Mouse (Mus musculus): ENCODE measurements at regions not wholly inside any gene's neighbourhood (a gene's known extent, or its start where the extent isn't known, plus 50 kb on each side); places are given as distances from the start of the nearest gene placed in this dataset.
A peak's percentile ranks its signal among the peaks of the same experiment; 100 is the strongest.

DNA sequence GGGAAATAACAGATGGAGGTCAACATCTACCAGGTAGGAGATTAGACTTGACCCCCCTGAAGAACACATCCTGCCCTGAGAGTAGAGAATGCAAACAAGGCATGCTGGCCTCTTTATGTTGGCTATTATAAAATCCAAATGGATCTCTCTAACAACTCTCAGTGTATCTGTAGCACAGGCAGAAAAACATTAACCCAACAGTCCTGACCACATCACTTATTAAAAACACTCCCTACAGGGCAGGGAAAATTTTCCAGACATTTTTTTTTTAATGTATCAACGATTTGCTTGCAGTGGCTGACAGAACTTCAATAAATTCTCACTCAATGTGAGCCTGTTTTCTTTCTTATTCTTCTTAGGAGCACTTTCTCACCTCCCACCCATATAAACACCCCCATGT lies 511.4 kb downstream of the Cdk5rap2 start:
- H3K4me2 ChIP-seq (replicated peaks; ENCODE audit: low read depth, low read length, severe bottlenecking), result no peak overlapping the region
- 20% methylated on average over 1 of the region's 1 CpGs for WGBS
- TF ChIP-seq POLR2A (IDR thresholded peaks at IDR 0.05; ENCODE audit: borderline replicate concordance, extremely low read depth, insufficient read depth, insufficient read length), result no peak
- DNase-seq (ENCODE audit: low spot score) (no peak), ATAC-seq (ENCODE audit: low FRiP score, low read depth) (no peak)
- H3K27ac ChIP-seq (replicated peaks; ENCODE audit: low read depth, low read length), result no peak overlapping the region
- H3K36me3 ChIP-seq (ENCODE audit: control insufficient read depth, insufficient read depth, low read length), result no peaks in the 10 kb centered on the region
- H3K4me1 ChIP-seq (ENCODE audit: control insufficient read depth, insufficient read depth, low read length), result no peaks in the 10 kb centered on the region
- no peak overlapping the region for H3K4me3 ChIP-seq (replicated peaks; ENCODE audit: low read length)
- H3K9ac ChIP-seq (ENCODE audit: low read depth, low read length, severe bottlenecking), result no peak overlapping the region
- no peaks in the 10 kb centered on the region for H3K9me3 ChIP-seq (ENCODE audit: control insufficient read depth, low read length)
- no peaks in the 10 kb centered on the region for H3K27me3 ChIP-seq (ENCODE audit: control insufficient read depth, insufficient read depth, low read length)

DNA sequence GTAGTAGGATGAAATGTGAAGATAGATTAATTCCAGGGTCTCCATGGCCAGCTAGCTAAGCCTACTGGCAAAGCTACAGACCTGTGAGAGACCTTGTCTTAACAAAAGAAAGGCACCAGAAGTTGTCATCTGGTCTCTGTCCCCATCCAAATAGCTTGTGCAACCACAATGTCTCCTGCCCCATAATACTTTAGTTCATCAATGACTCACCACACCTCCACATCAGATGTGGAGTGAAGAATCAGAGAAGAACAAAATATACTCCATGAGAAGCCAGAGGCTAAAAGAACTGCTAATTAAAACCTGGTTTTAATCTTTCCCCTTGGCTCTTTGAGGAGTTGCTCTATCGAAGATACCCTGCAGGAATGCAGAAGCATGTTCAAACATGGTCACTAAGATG lies 514.1 kb downstream of the Cdk5rap2 start:
- H3K9ac ChIP-seq (ENCODE audit: low read depth, low read length, severe bottlenecking), result no peak overlapping the region
- H3K27ac ChIP-seq (replicated peaks; ENCODE audit: low read depth, low read length), result no peak overlapping the region
- TF ChIP-seq POLR2A (IDR thresholded peaks at IDR 0.05; ENCODE audit: borderline replicate concordance, extremely low read depth, insufficient read depth, insufficient read length), result no peak
- no peaks in the 10 kb centered on the region for H3K27me3 ChIP-seq (ENCODE audit: control insufficient read depth, insufficient read depth, low read length)
- no peak for DNase-seq (ENCODE audit: low spot score)
- no peak overlapping the region for H3K4me2 ChIP-seq (replicated peaks; ENCODE audit: low read depth, low read length, severe bottlenecking)
- H3K4me3 ChIP-seq (replicated peaks; ENCODE audit: low read length), result no peak overlapping the region
- H3K4me1 ChIP-seq (ENCODE audit: control insufficient read depth, insufficient read depth, low read length), result peaks cover 3% of the 10 kb centered on the region; the same call in 1 of the 2 replicates
- WGBS, result 31% methylated on average over 1 of the region's 1 CpGs
- no peaks in the 10 kb centered on the region for H3K9me3 ChIP-seq (ENCODE audit: control insufficient read depth, low read length)
- no peak for ATAC-seq (ENCODE audit: low FRiP score, low read depth)
- no peaks in the 10 kb centered on the region for H3K36me3 ChIP-seq (ENCODE audit: control insufficient read depth, insufficient read depth, low read length)

DNA sequence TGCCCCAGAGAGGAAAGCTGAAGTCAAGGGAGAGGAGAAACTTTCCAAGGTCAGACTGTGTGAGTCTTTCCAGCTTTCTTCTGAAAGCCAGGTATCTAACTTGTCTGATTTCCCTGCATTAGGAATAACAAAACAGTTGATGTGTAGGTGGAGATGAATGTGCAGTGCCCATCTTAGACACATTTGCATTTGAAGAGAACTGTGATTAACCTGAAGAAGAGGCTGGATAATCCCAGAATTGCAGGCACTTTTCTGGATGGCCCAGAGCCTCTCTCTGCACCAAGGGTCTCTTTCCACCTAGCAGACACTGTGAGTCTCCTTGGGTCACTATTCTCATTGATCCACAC lies 517.4 kb downstream of the Cdk5rap2 start:
- Histone ChIP-seq H3K4me1 (ENCODE audit: control insufficient read depth, insufficient read depth, low read length) (peaks cover 3% of the 10 kb centered on the region; the same call in 1 of the 2 replicates), H3K9me3 (ENCODE audit: control insufficient read depth, low read length) (no peaks in the 10 kb centered on the region), H3K9ac (ENCODE audit: low read depth, low read length, severe bottlenecking) (no peak overlapping the region), H3K4me3 (replicated peaks; ENCODE audit: low read length) (no peak overlapping the region), H3K27ac (replicated peaks; ENCODE audit: low read depth, low read length) (no peak overlapping the region), H3K27me3 (ENCODE audit: control insufficient read depth, insufficient read depth, low read length) (no peaks in the 10 kb centered on the region), H3K4me2 (replicated peaks; ENCODE audit: low read depth, low read length, severe bottlenecking) (no peak overlapping the region), H3K36me3 (ENCODE audit: control insufficient read depth, insufficient read depth, low read length) (no peaks in the 10 kb centered on the region)
- ATAC-seq (ENCODE audit: low FRiP score, low read depth) (no peak), DNase-seq (ENCODE audit: low spot score) (no peak)
- no peak for TF ChIP-seq POLR2A (IDR thresholded peaks at IDR 0.05; ENCODE audit: borderline replicate concordance, extremely low read depth, insufficient read depth, insufficient read length)

DNA sequence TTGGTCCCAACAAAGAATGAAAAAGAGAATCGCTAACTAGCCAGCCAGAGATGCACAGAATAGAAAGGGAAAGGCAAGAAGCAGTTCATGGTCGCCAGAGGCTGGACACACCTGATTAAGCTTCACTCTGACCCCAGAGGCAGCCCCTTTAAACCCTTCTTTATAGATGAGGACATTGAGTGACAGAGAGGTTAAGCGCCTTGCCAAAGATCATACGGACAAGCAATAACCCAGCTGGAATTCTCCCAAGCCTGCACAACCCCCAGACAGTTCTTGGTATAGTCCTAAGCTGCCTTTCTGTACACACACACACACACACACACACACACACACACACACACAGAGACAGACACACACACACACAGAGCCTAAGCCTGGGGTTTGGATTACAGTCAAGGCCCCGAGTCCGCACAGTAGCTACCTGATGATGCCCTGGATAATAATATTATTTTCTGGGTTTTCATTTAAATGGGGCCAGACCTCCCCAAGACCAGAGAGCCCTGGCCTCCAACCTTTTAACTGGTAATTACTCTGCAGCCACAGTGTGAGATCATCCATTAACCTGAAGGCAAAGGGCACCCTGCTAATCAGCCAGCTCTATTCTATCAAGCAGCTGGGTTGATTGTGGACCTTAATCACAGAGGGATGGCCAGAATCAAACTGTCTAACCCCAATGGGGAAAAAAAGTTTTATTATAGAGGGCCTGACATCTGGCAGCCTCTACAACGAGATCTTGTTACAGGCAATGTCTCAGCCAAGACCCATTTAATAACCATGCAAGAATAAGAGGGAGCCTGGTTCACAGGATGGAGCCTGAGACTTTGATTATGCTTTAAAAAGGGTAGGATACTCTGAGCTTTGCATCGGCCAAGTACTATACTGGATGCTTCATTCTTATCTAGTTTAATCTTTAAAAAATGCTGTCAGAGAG lies 518.1 kb downstream of the Cdk5rap2 start:
- Histone ChIP-seq H3K4me1 (ENCODE audit: control insufficient read depth, insufficient read depth, low read length) (peaks cover 3% of the 10 kb centered on the region; the same call in 1 of the 2 replicates), H3K36me3 (ENCODE audit: control insufficient read depth, insufficient read depth, low read length) (no peaks in the 10 kb centered on the region), H3K27ac (replicated peaks; ENCODE audit: low read depth, low read length) (no peak overlapping the region), H3K4me2 (replicated peaks; ENCODE audit: low read depth, low read length, severe bottlenecking) (no peak overlapping the region), H3K9me3 (ENCODE audit: control insufficient read depth, low read length) (no peaks in the 10 kb centered on the region), H3K27me3 (ENCODE audit: control insufficient read depth, insufficient read depth, low read length) (no peaks in the 10 kb centered on the region), H3K9ac (ENCODE audit: low read depth, low read length, severe bottlenecking) (no peak overlapping the region), H3K4me3 (replicated peaks; ENCODE audit: low read length) (no peak overlapping the region)
- no peak for TF ChIP-seq POLR2A (IDR thresholded peaks at IDR 0.05; ENCODE audit: borderline replicate concordance, extremely low read depth, insufficient read depth, insufficient read length)
- peak; percentile 21 for DNase-seq (ENCODE audit: low spot score)
- 31% methylated on average over 8 of the region's 8 CpGs for WGBS
- ATAC-seq (ENCODE audit: low FRiP score, low read depth), result peak; percentile 55

DNA sequence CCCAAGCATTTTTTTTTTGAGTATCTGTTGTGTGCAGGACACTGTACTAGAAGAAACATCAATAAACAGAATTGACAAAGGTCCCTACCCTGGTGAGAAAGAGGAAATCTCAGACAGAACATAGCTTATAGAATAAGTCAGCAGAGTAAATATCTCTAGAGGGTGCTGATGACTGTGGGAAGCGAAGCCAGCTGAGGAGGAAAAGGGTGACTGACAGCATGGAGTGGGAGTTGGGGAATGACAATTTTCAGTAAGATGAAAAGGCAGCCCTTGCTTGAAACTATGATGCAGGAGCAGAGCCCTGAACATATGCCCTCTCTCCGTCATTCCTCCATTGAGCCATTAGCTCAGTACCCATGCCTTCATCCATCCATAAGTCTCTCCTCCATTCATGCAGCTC lies 519.6 kb downstream of the Cdk5rap2 start:
- no peaks in the 10 kb centered on the region for H3K27me3 ChIP-seq (ENCODE audit: control insufficient read depth, insufficient read depth, low read length)
- DNase-seq (ENCODE audit: low spot score) (no peak), ATAC-seq (ENCODE audit: low FRiP score, low read depth) (no peak)
- no peak overlapping the region for H3K4me2 ChIP-seq (replicated peaks; ENCODE audit: low read depth, low read length, severe bottlenecking)
- H3K4me1 ChIP-seq (ENCODE audit: control insufficient read depth, insufficient read depth, low read length), result peaks cover 3% of the 10 kb centered on the region; the same call in 1 of the 2 replicates
- TF ChIP-seq POLR2A (IDR thresholded peaks at IDR 0.05; ENCODE audit: borderline replicate concordance, extremely low read depth, insufficient read depth, insufficient read length), result no peak
- H3K9ac ChIP-seq (ENCODE audit: low read depth, low read length, severe bottlenecking), result no peak overlapping the region
- H3K4me3 ChIP-seq (replicated peaks; ENCODE audit: low read length), result no peak overlapping the region
- H3K36me3 ChIP-seq (ENCODE audit: control insufficient read depth, insufficient read depth, low read length), result no peaks in the 10 kb centered on the region
- H3K27ac ChIP-seq (replicated peaks; ENCODE audit: low read depth, low read length), result no peak overlapping the region
- no peaks in the 10 kb centered on the region for H3K9me3 ChIP-seq (ENCODE audit: control insufficient read depth, low read length)
- 87% methylated on average over 2 of the region's 2 CpGs for WGBS
